Mouse (Mus musculus) lung, adult 2 months (tissue): Measurements from ENCODE around the gene Mepce. TPM values are rescaled to one million over a fixed set of nuclear protein-coding genes. Genes with fewer than 3 reads are reported as not detected.
"Not testable (repeated sequence)": the region's sequence is repeated elsewhere in the genome, so short reads cannot be mapped to it uniquely, and the experiment has no call there.

ENCODE experiments used
- DNase-seq: peaks from one replicate; pipeline ENCODE4 v3.0.0; 2022
- H3K4me1 ChIP-seq: fragments of 200-500 bp; 2 replicates; pipeline ENCODE4 v1.6.1; 2011; ENCODE audit warnings: low read length; ENCODE audit not compliant: control insufficient read depth, insufficient read depth
- H3K4me3 ChIP-seq: fragments of 200-500 bp; replicated peaks from 2 replicates; pipeline ENCODE3; 2011; ENCODE audit warnings: low read depth, mild to moderate bottlenecking, control low read depth, low read length; ENCODE audit errors: extremely low read depth
- CTCF ChIP-seq: fragments of 200-500 bp; IDR thresholded peaks from 2 replicates; pipeline ENCODE4 v1.5.1; 2011; ENCODE audit warnings: mild to moderate bottlenecking, low read length, control low read depth; ENCODE audit not compliant: insufficient read depth
- POLR2A ChIP-seq: fragments of 200-500 bp; IDR thresholded peaks from 2 replicates; pipeline ENCODE4 v1.6.1; 2011; ENCODE audit warnings: low read depth, mild to moderate bottlenecking, control low read depth, low read length, borderline replicate concordance; ENCODE audit errors: extremely low read depth
- WGBS: fragments of 180-500 bp; shearing (Covaris S2); methylation state at CpG from one replicate; pipeline ENCODE4 v1.1.7; 2018; 5-methylcytosine and 5-hydroxymethylcytosine counted together
- polyA plus RNA-seq: library from polyadenylated mRNA; depleted of rRNA; stranded (reverse); fragments of >200 nt; gene quantifications from 2 replicates; pipeline ENCODE4 v1.2.3, GENCODE M21; 2012

Mepce gene
- polyA plus RNA-seq, 1 experiment = 44.2 TPM

- no peak for TF ChIP-seq CTCF
- DNase-seq = no peak
- 80% methylated on average over 13 of the region's 13 CpGs for WGBS
- no peak overlapping the region for H3K4me3 ChIP-seq
- H3K4me1 ChIP-seq = peaks cover 13% of the 10 kb centered on the region
These were observed 36.1 kb downstream of the Mepce start for GRCm38 (mm10) chr5:137751221-137751887.

- WGBS = 75% methylated on average over 7 of the region's 8 CpGs
- not testable (repeated sequence) for DNase-seq, H3K4me3 ChIP-seq
- peaks cover 10% of the 10 kb centered on the region for H3K4me1 ChIP-seq
These were observed 37.2 kb downstream of the Mepce start for GRCm38 (mm10) chr5:137750212-137750611.

- DNase-seq = no peak
- peak overlapping the region; percentile 34 for H3K4me3 ChIP-seq
- H3K4me1 ChIP-seq = peaks cover 10% of the 10 kb centered on the region
- WGBS = 18% methylated on average over 6 of the region's 6 CpGs
- TF ChIP-seq POLR2A = no peak
These were observed 38.1 kb downstream of the Mepce start for GRCm38 (mm10) chr5:137749196-137749836.

- no peak for TF ChIP-seq POLR2A
- TF ChIP-seq CTCF = no peak
- DNase-seq = no peak
- Histone ChIP-seq H3K4me3 (peak overlapping the region; percentile 22), H3K4me1 (peaks cover 10% of the 10 kb centered on the region)
- WGBS = 11% methylated on average over 5 of the region's 5 CpGs
These were observed 39.2 kb downstream of the Mepce start for GRCm38 (mm10) chr5:137748130-137748770.

GRCm38 (mm10) chr5:137747326-137747961, 40.0 kb downstream of the Mepce start:
- DNase-seq = peak; percentile 60
- TF ChIP-seq CTCF = no peak
- TF ChIP-seq POLR2A = no peak
- Histone ChIP-seq H3K4me1 (peaks cover 10% of the 10 kb centered on the region), H3K4me3 (peak overlapping the region; percentile 81)
- 3% methylated on average over 26 of the region's 26 CpGs for WGBS

GRCm38 (mm10) chr5:137746851-137747325, 40.6 kb downstream of the Mepce start:
- H3K4me1 ChIP-seq = peaks cover 10% of the 10 kb centered on the region
- WGBS = 0% methylated on average over 15 of the region's 16 CpGs
- TF ChIP-seq POLR2A (no peak), CTCF (no peak)
- peak overlapping the region; percentile 81 for H3K4me3 ChIP-seq
- DNase-seq = peak; percentile 45

- peaks cover 10% of the 10 kb centered on the region for H3K4me1 ChIP-seq
- 0% methylated on average over 20 of the region's 20 CpGs for WGBS
- H3K4me3 ChIP-seq = peak overlapping the region; percentile 81
- no peak for TF ChIP-seq CTCF
- TF ChIP-seq POLR2A = no peak
- DNase-seq = peak; percentile 71
These were observed 41.1 kb downstream of the Mepce start for GRCm38 (mm10) chr5:137746282-137746850.

- Histone ChIP-seq H3K4me1 (peaks cover 10% of the 10 kb centered on the region), H3K4me3 (peak within 1 kb of the TSS; percentile 81)
- 2% methylated on average over 28 of the region's 28 CpGs for WGBS
- peak; percentile 90 for DNase-seq
- TF ChIP-seq CTCF = no peak
- TF ChIP-seq POLR2A = peak; percentile 92; the same call in 1 of the 2 replicates
These were observed 42.0 kb downstream of the Mepce start, which contains the start of gene Tsc22d4 for GRCm38 (mm10) chr5:137745214-137746171. Gene Tsc22d4, plus strand, starts transcription at chr5:137745730.

GRCm38 (mm10) chr5:137744197-137744596, 43.3 kb downstream of the Mepce start:
- no peak for DNase-seq
- 84% methylated on average over 7 of the region's 7 CpGs for WGBS
- Histone ChIP-seq H3K4me1 (peaks cover 10% of the 10 kb centered on the region), H3K4me3 (no peak overlapping the region)
- TF ChIP-seq POLR2A (no peak), CTCF (no peak)
